ENCODE assay signal across 12 mouse cellular contexts in genomic region chr10:41006634-41007033, GRCm38 (mm10).
A peak's percentile ranks its signal among the peaks of the same experiment; 100 is the strongest.
DNase-seq lines count a peak whose midpoint lies in the region; ATAC-seq and TF ChIP-seq lines count a peak whose summit lies in the region.
"Had no signal": no experiment of that assay in that cellular context is flagged by ENCODE, and none has a peak within 500 bp of the region (broad histone marks: within the 10 kb centered on the region; RNA-seq: fewer than 3 reads in every experiment).

No protein-coding gene starts in this region.

- H3K27ac ChIP-seq in ES-E14 (ENCODE audit: insufficient read depth, low read depth, low read length, poor library complexity, severe bottlenecking): no peak overlapping the region
- no peak overlapping the region for H3K27ac ChIP-seq in intestine, postnatal 0 days (ENCODE audit: low read depth, low read length)
- H3K27ac ChIP-seq in neural tube, embryonic 15.5 days (replicated peaks): no peak overlapping the region
- H3K27ac ChIP-seq in hindbrain, postnatal 0 days: no peak overlapping the region
- H3K27ac ChIP-seq: embryonic facial prominence, embryonic 15.5 days had no signal

- no peaks in the 10 kb centered on the region for H3K9me3 ChIP-seq in ES-E14 (ENCODE audit: control insufficient read depth, insufficient read depth, low read depth, low read length)
- no peaks in the 10 kb centered on the region for H3K9me3 ChIP-seq in intestine, postnatal 0 days (ENCODE audit: control insufficient read depth)
- H3K9me3 ChIP-seq in neural tube, embryonic 15.5 days (replicated peaks): no peaks in the 10 kb centered on the region
- no peaks in the 10 kb centered on the region for H3K9me3 ChIP-seq in hindbrain, postnatal 0 days (ENCODE audit: low read length)
- H3K9me3 ChIP-seq: embryonic facial prominence, embryonic 15.5 days had no signal

- in situ Hi-C loops in ES-E14 (cut with MboI; ENCODE audit: low sequenced_read_pairs in 2 of 2, unreplicated experiment in 2 of 2): loop anchor here in 1 of 2 experiments (10.0 to 25.0 kb wide), 3 partner anchors 288 to 681 kb away; partner anchors contain the start of gene Cd164

- H3K4me2 ChIP-seq in intestine, postnatal 0 days (replicated peaks; ENCODE audit: low read depth): no peak overlapping the region
- no peak overlapping the region for H3K4me2 ChIP-seq in neural tube, embryonic 15.5 days
- H3K4me2 ChIP-seq in hindbrain, postnatal 0 days (ENCODE audit: low read depth, low read length): no peak overlapping the region
- H3K4me2 ChIP-seq: embryonic facial prominence, embryonic 15.5 days had no signal

- peak; percentile 30 for DNase-seq in ES-E14 (ENCODE audit: low read depth, low spot score)
- peak; percentile 31 for DNase-seq in R1 (ENCODE audit: low read depth, low spot score)
- no peak for DNase-seq in hindbrain, postnatal 0 days (ENCODE audit: low spot score)
- no peak for DNase-seq in left cerebral cortex, adult 18-20 months (ENCODE audit: low spot score in 2 of 2)
- DNase-seq: cerebellum, postnatal 36 days; kidney, adult 9 months; lung, postnatal 36 days had no signal

- H3K4me3 ChIP-seq in ES-E14 (ENCODE audit: insufficient read depth in 1 of 2, low read depth in 1 of 2, low read length in 2 of 2, poor library complexity in 1 of 2, severe bottlenecking in 1 of 2): no peak overlapping the region
- no peak overlapping the region for H3K4me3 ChIP-seq in intestine, postnatal 0 days (ENCODE audit: low read depth, low read length)
- no peak overlapping the region for H3K4me3 ChIP-seq in neural tube, embryonic 15.5 days (replicated peaks)
- no peak overlapping the region for H3K4me3 ChIP-seq in hindbrain, postnatal 0 days (ENCODE audit: low read length)
- H3K4me3 ChIP-seq: embryonic facial prominence, embryonic 15.5 days had no signal

- ATAC-seq in intestine, postnatal 0 days: peak; percentile 92
- ATAC-seq in megakaryocyte-erythroid progenitor cell, adult 5-6 weeks (replicated peaks; ENCODE audit: low FRiP score, low TSS enrichment, poor library complexity, severe bottlenecking): peak; percentile 97
- no peak for ATAC-seq in neural tube, embryonic 15.5 days (ENCODE audit: low FRiP score)
- no peak for ATAC-seq in hindbrain, postnatal 0 days

- no peaks in the 10 kb centered on the region for H3K27me3 ChIP-seq in intestine, postnatal 0 days (replicated peaks; ENCODE audit: control insufficient read depth, insufficient read depth, low read length)
- H3K27me3 ChIP-seq in neural tube, embryonic 15.5 days (replicated peaks): no peaks in the 10 kb centered on the region
- H3K27me3 ChIP-seq in hindbrain, postnatal 0 days (ENCODE audit: insufficient read depth, low read length): no peaks in the 10 kb centered on the region
- H3K27me3 ChIP-seq: CH12.LX; embryonic facial prominence, embryonic 15.5 days had no signal

- TF ChIP-seq CTCF in intestine, postnatal 0 days (IDR thresholded peaks at IDR 0.05; ENCODE audit: low read depth): no peak
- TF ChIP-seq CTCF in hindbrain, postnatal 0 days (IDR thresholded peaks at IDR 0.05; ENCODE audit: low read depth): no peak

- H3K36me3 ChIP-seq in ES-E14 (ENCODE audit: control insufficient read depth, insufficient read depth, low read length, poor library complexity, severe bottlenecking): no peaks in the 10 kb centered on the region
- H3K36me3 ChIP-seq in intestine, postnatal 0 days (ENCODE audit: control insufficient read depth, insufficient read depth): no peaks in the 10 kb centered on the region
- H3K36me3 ChIP-seq in neural tube, embryonic 15.5 days: no peaks in the 10 kb centered on the region
- no peaks in the 10 kb centered on the region for H3K36me3 ChIP-seq in hindbrain, postnatal 0 days (ENCODE audit: insufficient read depth, low read length)
- H3K36me3 ChIP-seq: embryonic facial prominence, embryonic 15.5 days had no signal

- 35% methylated on average over 9 of the region's 9 CpGs for WGBS in intestine, postnatal 0 days
- WGBS in neural tube, embryonic 15.5 days: 87% methylated on average over 9 of the region's 9 CpGs
- 83% methylated on average over 9 of the region's 9 CpGs for WGBS in hindbrain, postnatal 0 days

- H3K4me1 ChIP-seq in ES-E14 (ENCODE audit: control insufficient read depth in 2 of 2, insufficient read depth in 2 of 2, low read length in 2 of 2, poor library complexity in 1 of 2): peaks cover 3% of the 10 kb centered on the region in 2 experiments; a peak in 1 of 4 replicates
- H3K4me1 ChIP-seq in intestine, postnatal 0 days (replicated peaks; ENCODE audit: control insufficient read depth, insufficient read depth, low read length): no peaks in the 10 kb centered on the region
- no peaks in the 10 kb centered on the region for H3K4me1 ChIP-seq in neural tube, embryonic 15.5 days
- H3K4me1 ChIP-seq in hindbrain, postnatal 0 days (ENCODE audit: insufficient read depth, low read length): no peaks in the 10 kb centered on the region
- H3K4me1 ChIP-seq: embryonic facial prominence, embryonic 15.5 days had no signal

- no peak overlapping the region for H3K9ac ChIP-seq in ES-E14 (ENCODE audit: insufficient read depth, low read depth, low read length, poor library complexity, severe bottlenecking)
- no peak overlapping the region for H3K9ac ChIP-seq in intestine, postnatal 0 days (ENCODE audit: low read depth, low read length)
- H3K9ac ChIP-seq in neural tube, embryonic 15.5 days (replicated peaks): no peak overlapping the region
- no peak overlapping the region for H3K9ac ChIP-seq in hindbrain, postnatal 0 days (replicated peaks; ENCODE audit: low read length)
- H3K9ac ChIP-seq: embryonic facial prominence, embryonic 15.5 days had no signal

TF ChIP-seq in ES-E14, 5 proteins besides CTCF, POLR2A, EP300 and RAD21:
- no peak for TF ChIP-seq ZNF384 (IDR thresholded peaks at IDR 0.05; ENCODE audit: low read depth, low read length)
- TF ChIP-seq HCFC1 (IDR thresholded peaks at IDR 0.05; ENCODE audit: borderline replicate concordance, insufficient read depth, low read length): no peak
- TF ChIP-seq MAFK (IDR thresholded peaks at IDR 0.05; ENCODE audit: insufficient read depth, low read depth, low read length): no peak
- no peak for TF ChIP-seq CHD2 (IDR thresholded peaks at IDR 0.05; ENCODE audit: low read depth, low read length)
- no peak for TF ChIP-seq ZC3H11A (IDR thresholded peaks at IDR 0.05; ENCODE audit: borderline replicate concordance, low read depth, low read length)
TF ChIP-seq in ES-E14: peak in this region for 0.

Comparison
In these comparisons a context has a peak if more than half of its experiments do, and no peak if none do; other contexts are left out.
1. DNase-seq: peak in ES-E14 (single experiment) and R1 (single experiment); none in hindbrain, postnatal 0 days (single experiment) and left cerebral cortex, adult 18-20 months (0 of 2).
2. ATAC-seq: peak in intestine, postnatal 0 days (single experiment) and megakaryocyte-erythroid progenitor cell, adult 5-6 weeks (single experiment); none in neural tube, embryonic 15.5 days (single experiment) and hindbrain, postnatal 0 days (single experiment).